Mouse (Mus musculus): ENCODE measurements at regions not wholly inside any gene's neighbourhood (a gene's known extent, or its start where the extent isn't known, plus 50 kb on each side); places are given as distances from the start of the nearest gene placed in this dataset.

- DNase-seq (ENCODE audit: low read depth, low spot score), result no peak
Measured at GRCm38 (mm10) chr14:89242159-89242558, 771.0 kb upstream of the Pcdh20 start.

- DNase-seq (ENCODE audit: low read depth, low spot score), result no peak
Measured at GRCm38 (mm10) chr14:89236501-89236900, 765.3 kb upstream of the Pcdh20 start.

- DNase-seq (ENCODE audit: low read depth, low spot score), result no peak
Measured at GRCm38 (mm10) chr14:89230482-89230881, 759.3 kb upstream of the Pcdh20 start.

GRCm38 (mm10) chr14:89217390-89217789 lies 746.2 kb upstream of the Pcdh20 start:
- DNase-seq (ENCODE audit: low read depth, low spot score), result no peak

GRCm38 (mm10) chr14:89181386-89181979 lies 710.3 kb upstream of the Pcdh20 start:
- peak; percentile 52 for DNase-seq (ENCODE audit: low read depth, low spot score)

- no peak for DNase-seq (ENCODE audit: low read depth, low spot score)
Measured at GRCm38 (mm10) chr14:89142994-89143686, 671.9 kb upstream of the Pcdh20 start.

GRCm38 (mm10) chr14:89099296-89099695 lies 628.1 kb upstream of the Pcdh20 start:
- no peak for DNase-seq (ENCODE audit: low read depth, low spot score)

- DNase-seq (ENCODE audit: low read depth, low spot score), result no peak
Measured at GRCm38 (mm10) chr14:89089661-89090060, 618.5 kb upstream of the Pcdh20 start.

GRCm38 (mm10) chr14:89076014-89076413 lies 604.8 kb upstream of the Pcdh20 start:
- DNase-seq (ENCODE audit: low read depth, low spot score), result no peak

- DNase-seq (ENCODE audit: low read depth, low spot score), result no peak
Measured at GRCm38 (mm10) chr14:89063971-89064370, 592.8 kb upstream of the Pcdh20 start.

GRCm38 (mm10) chr14:89062583-89063436 lies 591.6 kb upstream of the Pcdh20 start:
- peak; percentile 75 for DNase-seq (ENCODE audit: low read depth, low spot score)

- no peak for DNase-seq (ENCODE audit: low read depth, low spot score)
Measured at GRCm38 (mm10) chr14:89061319-89061718, 590.1 kb upstream of the Pcdh20 start.

- peak; percentile 56 for DNase-seq (ENCODE audit: low read depth, low spot score)
Measured at GRCm38 (mm10) chr14:89034390-89034789, 563.2 kb upstream of the Pcdh20 start.

- no peak for DNase-seq (ENCODE audit: low read depth, low spot score)
Measured at GRCm38 (mm10) chr14:89011440-89011839, 540.2 kb upstream of the Pcdh20 start.

GRCm38 (mm10) chr14:89009648-89010047 lies 538.5 kb upstream of the Pcdh20 start:
- no peak for DNase-seq (ENCODE audit: low read depth, low spot score)

- peak; percentile 74 for DNase-seq (ENCODE audit: low read depth, low spot score)
Measured at GRCm38 (mm10) chr14:88981895-88982294, 510.7 kb upstream of the Pcdh20 start.

- DNase-seq (ENCODE audit: low read depth, low spot score), result no peak
Measured at GRCm38 (mm10) chr14:88976007-88976406, 504.8 kb upstream of the Pcdh20 start.

- DNase-seq (ENCODE audit: low read depth, low spot score), result no peak
Measured at GRCm38 (mm10) chr14:88934569-88934968, 463.4 kb upstream of the Pcdh20 start.
